Mouse (Mus musculus) spleen, adult 2 months (tissue): ENCODE data around the gene Rapgef2. TPM values are rescaled to one million over a fixed set of nuclear protein-coding genes. Genes with fewer than 3 reads are reported as not detected.

ENCODE experiments used
- DNase-seq, 2 experiments: peaks; one replicate each; pipeline versions ENCODE4 v3.0.0 to v3.0.0-alpha.2; 2012 to 2021; ENCODE audit warnings: low spot score in 2 of 2, low read depth in 1 of 2
- H3K27ac ChIP-seq: fragments of 200-500 bp; 2 replicates; pipeline ENCODE4 v1.5.1; 2012; ENCODE audit warnings: low read length, inconsistent platforms; ENCODE audit not compliant: insufficient read depth
- H3K27me3 ChIP-seq: fragments of 200-500 bp; 2 replicates; pipeline ENCODE4 v1.6.1; 2012; ENCODE audit warnings: mild to moderate bottlenecking, moderate library complexity, low read length, inconsistent platforms; ENCODE audit not compliant: control insufficient read depth, insufficient read depth
- H3K36me3 ChIP-seq: fragments of 200-500 bp; 2 replicates; pipeline ENCODE4 v1.6.1; 2012; ENCODE audit warnings: mild to moderate bottlenecking, low read length, inconsistent platforms; ENCODE audit not compliant: control insufficient read depth, insufficient read depth
- H3K4me1 ChIP-seq: fragments of 200-500 bp; 2 replicates; pipeline ENCODE4 v1.6.1; 2011; ENCODE audit warnings: inconsistent platforms; ENCODE audit not compliant: control insufficient read depth, insufficient read depth, insufficient read length
- H3K4me3 ChIP-seq: fragments of 200-500 bp; 2 replicates; pipeline ENCODE4 v1.5.1; 2011; ENCODE audit warnings: mild to moderate bottlenecking, inconsistent platforms; ENCODE audit not compliant: insufficient read depth, insufficient read length; ENCODE audit errors: extremely low read depth
- CTCF ChIP-seq: fragments of 200-500 bp; IDR thresholded peaks from 2 replicates; pipeline ENCODE4 v1.5.1; 2011; ENCODE audit warnings: mild to moderate bottlenecking, inconsistent platforms; ENCODE audit not compliant: insufficient read depth, insufficient read length, insufficient replicate concordance; ENCODE audit errors: extremely low read depth
- POLR2A ChIP-seq: fragments of 200-500 bp; IDR thresholded peaks from 2 replicates; pipeline ENCODE4 v1.6.1; 2011; ENCODE audit warnings: low read depth, low read length, inconsistent platforms
- WGBS: fragments of 180-500 bp; shearing (Covaris S2); methylation state at CpG from one replicate; pipeline ENCODE4 v1.1.7; 2018; 5-methylcytosine and 5-hydroxymethylcytosine counted together
- polyA plus RNA-seq: library from polyadenylated mRNA; depleted of rRNA; stranded (reverse); fragments of >200 nt; gene quantifications from 2 replicates; pipeline ENCODE4 v1.2.3, GENCODE M21; 2012

The Rapgef2 gene
- polyA plus RNA-seq, 1 experiment: 4.9 TPM

DNA sequence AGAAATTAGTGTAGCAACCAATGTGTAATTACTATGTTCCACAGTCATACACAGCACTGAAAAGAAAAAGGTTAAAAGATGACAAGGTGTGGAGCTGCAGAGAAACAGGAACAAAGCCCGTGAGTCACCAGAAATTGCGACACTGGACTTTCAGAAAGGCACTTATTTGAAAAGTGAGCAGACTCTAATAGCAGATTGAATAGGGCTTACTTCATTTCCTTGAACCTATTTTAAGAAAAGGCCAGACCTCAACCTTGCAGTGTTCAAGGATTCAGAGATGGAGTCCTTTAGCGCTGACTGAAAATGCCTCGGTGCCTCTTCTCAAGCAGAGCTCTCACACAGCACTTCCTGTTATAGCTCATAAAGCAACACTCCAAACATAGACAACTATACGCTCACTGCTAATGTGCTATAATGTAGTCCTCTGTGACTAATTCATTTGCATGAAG is 133.3 kb downstream of the Rapgef2 start:
- H3K4me1 ChIP-seq: peaks cover 2% of the 10 kb centered on the region; the same call in 1 of the 2 replicates
- no peaks in the 10 kb centered on the region for H3K27me3 ChIP-seq
- H3K4me3 ChIP-seq: peak overlapping the region; percentile 45
- no peak for TF ChIP-seq POLR2A
- no peak for TF ChIP-seq CTCF
- H3K36me3 ChIP-seq: no peaks in the 10 kb centered on the region
- H3K27ac ChIP-seq: peak overlapping the region; percentile 75; the same call in 1 of the 2 replicates
- WGBS: 8% methylated on average over 5 of the region's 5 CpGs
- peak in 1 of 2 experiments; percentile 26 for DNase-seq

DNA sequence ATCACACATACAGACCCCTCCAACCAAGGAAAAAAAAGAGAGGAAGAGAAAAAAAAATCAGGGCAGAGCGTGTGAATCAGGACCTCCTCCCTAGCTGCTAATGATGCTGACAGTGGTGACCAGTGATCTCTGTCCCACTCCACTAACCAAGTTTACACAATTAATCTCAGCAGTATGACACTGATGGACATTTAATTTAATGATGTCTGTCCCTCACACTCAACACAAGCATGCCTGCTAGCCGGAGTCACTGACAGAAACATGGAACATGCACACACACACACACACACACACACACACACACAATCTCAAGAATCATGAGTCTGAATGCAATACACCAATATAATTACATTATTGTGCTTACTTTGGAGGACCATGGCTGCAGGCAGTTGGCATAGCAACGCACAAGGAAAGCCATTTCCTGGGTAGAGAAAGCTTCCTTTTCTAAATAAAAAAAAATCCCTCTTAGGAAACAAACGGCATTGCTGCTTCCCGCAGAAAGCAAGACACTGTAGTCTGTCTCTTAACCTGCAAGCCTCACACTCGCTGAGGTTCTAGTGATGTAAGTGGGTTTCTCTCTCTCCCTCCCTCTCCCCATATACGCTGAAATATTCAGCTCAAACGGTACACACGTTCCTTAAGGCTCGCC is 140.8 kb downstream of the Rapgef2 start:
- H3K27ac ChIP-seq: no peak overlapping the region
- 29% methylated on average over 10 of the region's 10 CpGs for WGBS
- no peaks in the 10 kb centered on the region for H3K36me3 ChIP-seq
- TF ChIP-seq CTCF (no peak), POLR2A (no peak)
- no peak overlapping the region for H3K4me3 ChIP-seq
- no peaks in the 10 kb centered on the region for H3K27me3 ChIP-seq
- DNase-seq: no peak
- H3K4me1 ChIP-seq: no peaks in the 10 kb centered on the region; the same call in 1 of the 2 replicates

DNA sequence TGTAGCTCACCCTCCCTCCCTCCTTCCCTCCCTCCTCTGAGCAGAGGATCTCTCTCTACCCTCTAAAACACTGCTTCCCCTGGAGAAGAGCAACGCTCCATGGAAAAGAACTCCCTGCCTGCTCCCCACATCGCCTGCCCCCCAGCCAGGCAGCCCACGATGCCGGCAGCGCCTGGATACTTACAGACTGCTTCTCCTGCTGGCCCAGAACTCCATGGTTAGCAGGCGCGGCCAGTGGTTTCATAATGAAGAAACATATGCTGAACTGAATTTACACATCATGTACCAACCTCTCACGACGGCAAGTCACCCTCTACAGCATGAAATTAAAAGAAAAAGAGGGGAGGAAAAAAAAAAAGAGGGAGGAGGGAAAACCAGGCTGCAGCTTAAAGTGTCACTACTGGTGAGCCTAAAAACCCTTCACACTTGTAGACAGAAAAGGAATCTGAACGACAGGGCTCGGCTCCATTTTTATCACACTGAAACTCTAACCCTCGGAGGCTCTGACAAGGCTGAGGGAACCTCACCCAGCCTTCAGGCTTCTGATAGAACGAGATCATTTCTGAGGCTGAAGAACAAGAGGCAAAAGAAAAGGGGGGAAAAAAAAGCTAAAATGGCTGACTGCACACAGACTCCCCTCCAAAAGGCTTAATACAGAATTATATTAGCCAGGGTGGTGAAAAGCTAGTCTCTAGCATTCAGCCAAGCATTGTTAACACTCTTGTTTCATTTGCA is 141.5 kb downstream of the Rapgef2 start:
- Histone ChIP-seq H3K4me3 (no peak overlapping the region), H3K27ac (no peak overlapping the region), H3K27me3 (no peaks in the 10 kb centered on the region), H3K36me3 (no peaks in the 10 kb centered on the region), H3K4me1 (no peaks in the 10 kb centered on the region; the same call in 1 of the 2 replicates)
- WGBS: 75% methylated on average over 13 of the region's 13 CpGs
- no peak for DNase-seq
- TF ChIP-seq CTCF (no peak), POLR2A (no peak)

DNA sequence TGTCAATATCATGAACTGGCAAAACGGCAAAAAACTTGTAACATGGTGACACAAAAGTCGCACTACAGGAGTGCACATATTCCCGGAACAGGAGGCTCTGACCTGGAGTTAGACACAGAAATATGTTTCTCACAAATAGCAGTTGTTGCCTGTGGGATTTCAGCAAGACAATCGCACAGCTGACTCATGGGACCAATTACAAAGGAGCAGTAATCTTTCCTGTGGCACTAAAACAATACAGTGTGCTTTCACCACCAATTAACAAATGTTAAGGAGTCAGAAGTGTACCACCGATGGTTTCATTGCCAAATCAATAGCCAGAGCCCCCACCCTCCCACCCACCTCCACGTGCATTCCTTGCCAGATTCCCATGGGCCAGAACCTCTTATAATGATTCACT is 142.2 kb downstream of the Rapgef2 start:
- no peaks in the 10 kb centered on the region; the same call in 1 of the 2 replicates for H3K4me1 ChIP-seq
- H3K4me3 ChIP-seq: no peak overlapping the region
- DNase-seq: no peak
- H3K36me3 ChIP-seq: no peaks in the 10 kb centered on the region
- TF ChIP-seq CTCF (no peak), POLR2A (no peak)
- H3K27ac ChIP-seq: no peak overlapping the region
- no peaks in the 10 kb centered on the region for H3K27me3 ChIP-seq
- 87% methylated on average over 6 of the region's 6 CpGs for WGBS

DNA sequence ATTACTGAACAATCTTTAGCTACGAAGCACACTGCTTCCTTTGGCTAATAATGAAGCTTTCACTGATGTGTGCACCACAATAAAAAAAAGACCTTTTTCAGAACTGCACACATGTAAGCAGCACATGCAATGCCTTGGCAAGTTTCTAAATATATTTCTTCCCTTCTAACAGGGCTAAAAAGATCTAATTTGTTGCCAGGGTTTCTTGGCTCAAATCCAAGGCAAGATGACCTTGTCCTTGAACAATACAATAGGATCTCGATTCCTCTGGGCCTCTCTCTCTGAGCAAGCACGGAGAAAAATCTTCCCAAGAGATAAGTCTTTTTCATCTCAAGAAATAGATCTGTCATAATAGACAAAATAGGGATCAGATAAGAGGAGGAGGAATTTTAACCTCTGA is 147.1 kb downstream of the Rapgef2 start:
- Histone ChIP-seq H3K36me3 (no peaks in the 10 kb centered on the region), H3K27me3 (no peaks in the 10 kb centered on the region), H3K4me1 (no peaks in the 10 kb centered on the region), H3K27ac (no peak overlapping the region), H3K4me3 (no peak overlapping the region)
- DNase-seq: no peak
- 74% methylated on average over 3 of the region's 3 CpGs for WGBS
- no peak for TF ChIP-seq CTCF
- no peak for TF ChIP-seq POLR2A

DNA sequence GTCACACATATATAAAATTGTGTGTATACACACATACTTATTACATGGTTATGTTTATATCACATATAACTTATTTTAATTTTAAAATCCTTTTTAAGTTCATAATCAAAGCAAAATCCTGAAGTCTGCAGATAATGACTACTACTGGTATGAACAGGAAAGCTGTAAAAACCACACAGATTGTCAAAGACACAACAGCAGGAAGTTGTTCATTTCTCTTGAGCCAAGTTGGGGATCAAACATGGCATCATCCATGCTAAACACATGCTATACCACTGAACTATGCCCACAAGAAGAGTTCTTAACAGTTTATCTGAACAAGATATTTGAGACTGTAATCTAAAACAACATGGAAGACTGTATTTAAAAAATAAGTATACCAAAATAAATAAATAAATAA is 147.7 kb downstream of the Rapgef2 start:
- no peaks in the 10 kb centered on the region for H3K27me3 ChIP-seq
- no peak overlapping the region for H3K27ac ChIP-seq
- no peak overlapping the region for H3K4me3 ChIP-seq
- H3K4me1 ChIP-seq: no peaks in the 10 kb centered on the region
- no peak for DNase-seq
- TF ChIP-seq CTCF: no peak
- TF ChIP-seq POLR2A: no peak
- no peaks in the 10 kb centered on the region for H3K36me3 ChIP-seq

DNA sequence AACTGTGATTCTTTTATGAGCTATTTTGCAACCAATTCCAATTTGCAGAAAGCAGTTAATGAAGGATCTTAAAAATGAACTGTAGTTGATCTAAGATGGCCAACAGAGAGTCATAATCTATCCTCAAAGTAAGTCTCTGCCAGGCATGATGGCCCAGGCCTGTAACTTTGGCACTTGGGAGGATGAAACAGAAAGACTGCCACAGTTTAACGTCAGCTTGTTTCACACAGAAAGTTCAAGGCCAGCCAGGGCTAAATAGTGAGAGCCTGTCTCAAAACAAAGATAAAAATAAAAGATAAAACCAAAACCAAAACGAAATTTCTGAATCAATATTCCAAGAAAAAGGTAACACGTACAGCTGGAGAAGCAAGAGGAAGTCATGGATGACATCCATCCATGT is 155.3 kb downstream of the Rapgef2 start:
- H3K27ac ChIP-seq: no peak overlapping the region
- 87% methylated on average over 3 of the region's 3 CpGs for WGBS
- DNase-seq: no peak
- H3K4me1 ChIP-seq: peaks cover 4% of the 10 kb centered on the region; the same call in 1 of the 2 replicates
- no peaks in the 10 kb centered on the region for H3K27me3 ChIP-seq
- H3K36me3 ChIP-seq: no peaks in the 10 kb centered on the region
- TF ChIP-seq POLR2A: no peak
- no peak overlapping the region for H3K4me3 ChIP-seq
